In genomic region chr8:12644341-12644740, GRCm38 (mm10) we compare ENCODE assay signal across 11 mouse cellular contexts.
"Had no signal": no experiment of that assay in that cellular context is flagged by ENCODE, and none has a peak within 500 bp of the region (broad histone marks: within the 10 kb centered on the region; RNA-seq: fewer than 3 reads in every experiment).

No protein-coding gene starts in this region.

- H3K4me2 ChIP-seq: limb, embryonic 13.5 days; neural tube, embryonic 13.5 days had no signal

- H3K9me3 ChIP-seq: limb, embryonic 13.5 days; midbrain, embryonic 10.5 days; neural tube, embryonic 13.5 days had no signal

- DNase-seq: kidney, adult 11 months; kidney, adult 9 months; left cerebral cortex, postnatal 4 days; lung, adult 18-20 months; right cerebral cortex, postnatal 14 days; thymus, adult 18-20 months; thymus, postnatal 25 days had no signal

- H3K9ac ChIP-seq: limb, embryonic 13.5 days; neural tube, embryonic 13.5 days had no signal

- H3K27me3 ChIP-seq: limb, embryonic 13.5 days; neural tube, embryonic 13.5 days had no signal

- ATAC-seq: midbrain, embryonic 16.5 days had no signal

- H3K4me1 ChIP-seq: limb, embryonic 13.5 days had no signal

- H3K4me3 ChIP-seq: limb, embryonic 13.5 days; midbrain, embryonic 10.5 days; neural tube, embryonic 13.5 days had no signal

- H3K27ac ChIP-seq: limb, embryonic 13.5 days; midbrain, embryonic 10.5 days; neural tube, embryonic 13.5 days had no signal
